Mouse (Mus musculus): ENCODE results near the gene Arhgap24. TPM values are rescaled to one million over a fixed set of nuclear protein-coding genes. Genes with fewer than 3 reads are reported as not detected.

The Arhgap24 gene
- total and polyA plus RNA-seq, 2 experiments: 4.6 to 6.9 TPM

- H3K36me3 ChIP-seq (ENCODE audit: control insufficient read depth, insufficient read depth, low read length): no peaks in the 10 kb centered on the region
- H3K4me3 ChIP-seq (ENCODE audit: insufficient read depth, low read depth, low read length): no peak overlapping the region
- no peaks in the 10 kb centered on the region for H3K27me3 ChIP-seq (ENCODE audit: control insufficient read depth, insufficient read depth, low read length)
- no peak for TF ChIP-seq CTCF (IDR thresholded peaks at IDR 0.05; ENCODE audit: low read depth, low read length)
- no peak for TF ChIP-seq POLR2A (IDR thresholded peaks at IDR 0.05; ENCODE audit: extremely low read depth, insufficient read depth, low read length)
- H3K27ac ChIP-seq (replicated peaks; ENCODE audit: insufficient read depth, low read depth, low read length): no peak overlapping the region
- peaks cover 3% of the 10 kb centered on the region; the same call in 1 of the 2 replicates for H3K79me2 ChIP-seq (ENCODE audit: control insufficient read depth, insufficient read depth, low read length)
- H3K4me1 ChIP-seq (ENCODE audit: control insufficient read depth, insufficient read depth, low read length): peaks cover 10% of the 10 kb centered on the region
- H3K9ac ChIP-seq (ENCODE audit: low read depth, low read length): no peak overlapping the region
- no peak for DNase-seq (ENCODE audit: extremely low read depth, low read depth, low spot score)
- WGBS: 88% methylated on average over 9 of the region's 9 CpGs
Observed at GRCm38 (mm10) chr5:102667754-102668575, 186.8 kb downstream of the Arhgap24 start.

GRCm38 (mm10) chr5:102670206-102670605, 189.0 kb downstream of the Arhgap24 start:
- no peaks in the 10 kb centered on the region for H3K36me3 ChIP-seq (ENCODE audit: control insufficient read depth, insufficient read depth, low read length)
- H3K79me2 ChIP-seq (ENCODE audit: control insufficient read depth, insufficient read depth, low read length): peaks cover 3% of the 10 kb centered on the region; the same call in 1 of the 2 replicates
- DNase-seq (ENCODE audit: extremely low read depth, low read depth, low spot score): no peak
- H3K4me1 ChIP-seq (ENCODE audit: control insufficient read depth, insufficient read depth, low read length): peaks cover 10% of the 10 kb centered on the region
- WGBS: 83% methylated on average over 4 of the region's 4 CpGs
- TF ChIP-seq POLR2A (IDR thresholded peaks at IDR 0.05; ENCODE audit: extremely low read depth, insufficient read depth, low read length): no peak
- no peak overlapping the region for H3K4me3 ChIP-seq (ENCODE audit: insufficient read depth, low read depth, low read length)
- peak overlapping the region; percentile 32; the same call in 1 of the 2 replicates for H3K27ac ChIP-seq (replicated peaks; ENCODE audit: insufficient read depth, low read depth, low read length)
- no peaks in the 10 kb centered on the region for H3K27me3 ChIP-seq (ENCODE audit: control insufficient read depth, insufficient read depth, low read length)
- no peak overlapping the region for H3K9ac ChIP-seq (ENCODE audit: low read depth, low read length)

- Histone ChIP-seq H3K27ac (replicated peaks; ENCODE audit: insufficient read depth, low read depth, low read length) (peak overlapping the region; percentile 69), H3K27me3 (ENCODE audit: control insufficient read depth, insufficient read depth, low read length) (no peaks in the 10 kb centered on the region), H3K79me2 (ENCODE audit: control insufficient read depth, insufficient read depth, low read length) (peaks cover 3% of the 10 kb centered on the region; the same call in 1 of the 2 replicates), H3K36me3 (ENCODE audit: control insufficient read depth, insufficient read depth, low read length) (no peaks in the 10 kb centered on the region), H3K9ac (ENCODE audit: low read depth, low read length) (0 out of 2 replicates have a peak overlapping the region, but pooled peaks have one; percentile 29), H3K4me1 (ENCODE audit: control insufficient read depth, insufficient read depth, low read length) (peaks cover 10% of the 10 kb centered on the region), H3K4me3 (ENCODE audit: insufficient read depth, low read depth, low read length) (no peak overlapping the region)
- 14% methylated on average over 5 of the region's 5 CpGs for WGBS
- no peak for TF ChIP-seq POLR2A (IDR thresholded peaks at IDR 0.05; ENCODE audit: extremely low read depth, insufficient read depth, low read length)
- no peak for TF ChIP-seq CTCF (IDR thresholded peaks at IDR 0.05; ENCODE audit: low read depth, low read length)
- peak; percentile 71 for DNase-seq (ENCODE audit: extremely low read depth, low read depth, low spot score)
Observed at GRCm38 (mm10) chr5:102670731-102671345, 189.6 kb downstream of the Arhgap24 start.

DNA sequence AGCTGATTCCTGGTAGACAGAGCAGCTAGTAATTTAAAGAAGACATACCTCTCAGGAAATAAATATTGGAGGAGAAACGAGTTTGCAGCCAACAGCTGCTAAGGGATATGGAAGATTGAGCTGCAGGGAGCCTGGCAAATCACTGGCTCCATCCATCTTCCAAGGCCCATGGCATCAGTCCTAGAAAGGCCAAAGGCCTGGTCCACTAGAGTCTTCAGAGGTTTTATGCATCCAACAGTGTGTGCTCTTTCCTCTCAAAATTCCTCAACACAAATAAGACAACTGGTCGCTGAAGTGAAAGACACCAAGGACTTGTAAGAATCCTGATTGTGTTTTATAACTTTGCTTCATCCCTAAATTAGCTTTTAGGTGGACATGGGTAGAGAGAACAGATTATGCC, 194.1 kb downstream of the Arhgap24 start:
- no peaks in the 10 kb centered on the region for H3K36me3 ChIP-seq (ENCODE audit: control insufficient read depth, insufficient read depth, low read length)
- no peak overlapping the region for H3K4me3 ChIP-seq (ENCODE audit: insufficient read depth, low read depth, low read length)
- no peaks in the 10 kb centered on the region for H3K79me2 ChIP-seq (ENCODE audit: control insufficient read depth, insufficient read depth, low read length)
- 84% methylated on average over 2 of the region's 2 CpGs for WGBS
- no peaks in the 10 kb centered on the region for H3K27me3 ChIP-seq (ENCODE audit: control insufficient read depth, insufficient read depth, low read length)
- H3K27ac ChIP-seq (replicated peaks; ENCODE audit: insufficient read depth, low read depth, low read length): no peak overlapping the region
- no peak overlapping the region for H3K9ac ChIP-seq (ENCODE audit: low read depth, low read length)
- no peak for DNase-seq (ENCODE audit: extremely low read depth, low read depth, low spot score)
- H3K4me1 ChIP-seq (ENCODE audit: control insufficient read depth, insufficient read depth, low read length): peaks cover 11% of the 10 kb centered on the region; the same call in 1 of the 2 replicates
- no peak for TF ChIP-seq POLR2A (IDR thresholded peaks at IDR 0.05; ENCODE audit: extremely low read depth, insufficient read depth, low read length)
- TF ChIP-seq CTCF (IDR thresholded peaks at IDR 0.05; ENCODE audit: low read depth, low read length): no peak

DNA sequence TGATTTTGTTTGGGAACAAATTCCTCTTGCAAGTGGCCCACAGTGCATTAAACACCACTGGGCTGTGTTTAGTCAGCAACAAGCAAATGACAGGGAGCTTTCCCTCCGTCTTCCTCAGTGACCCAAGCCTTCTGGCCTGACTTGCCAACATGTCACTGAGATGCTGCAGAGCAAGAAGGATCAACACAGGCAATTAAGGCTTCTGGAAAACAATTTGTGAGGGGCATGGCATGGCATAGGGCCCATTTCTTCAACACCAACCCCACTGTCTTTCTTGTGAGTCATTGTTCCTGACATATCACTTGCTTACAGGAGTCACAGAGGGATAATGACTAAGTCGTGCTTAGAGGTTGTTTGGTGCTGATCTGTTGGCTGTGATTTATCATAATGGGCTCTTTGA, 196.0 kb downstream of the Arhgap24 start:
- no peak overlapping the region for H3K4me3 ChIP-seq (ENCODE audit: insufficient read depth, low read depth, low read length)
- no peak for TF ChIP-seq POLR2A (IDR thresholded peaks at IDR 0.05; ENCODE audit: extremely low read depth, insufficient read depth, low read length)
- TF ChIP-seq CTCF (IDR thresholded peaks at IDR 0.05; ENCODE audit: low read depth, low read length): no peak
- H3K79me2 ChIP-seq (ENCODE audit: control insufficient read depth, insufficient read depth, low read length): no peaks in the 10 kb centered on the region
- H3K36me3 ChIP-seq (ENCODE audit: control insufficient read depth, insufficient read depth, low read length): no peaks in the 10 kb centered on the region
- 50% methylated on average over 2 of the region's 2 CpGs for WGBS
- H3K9ac ChIP-seq (ENCODE audit: low read depth, low read length): no peak overlapping the region
- peak; percentile 41 for DNase-seq (ENCODE audit: extremely low read depth, low read depth, low spot score)
- no peaks in the 10 kb centered on the region for H3K27me3 ChIP-seq (ENCODE audit: control insufficient read depth, insufficient read depth, low read length)
- H3K27ac ChIP-seq (replicated peaks; ENCODE audit: insufficient read depth, low read depth, low read length): no peak overlapping the region
- peaks cover 1% of the 10 kb centered on the region; the same call in 1 of the 2 replicates for H3K4me1 ChIP-seq (ENCODE audit: control insufficient read depth, insufficient read depth, low read length)
